ENCODE assay signal across 15 mouse cellular contexts in the genomic region with DNA sequence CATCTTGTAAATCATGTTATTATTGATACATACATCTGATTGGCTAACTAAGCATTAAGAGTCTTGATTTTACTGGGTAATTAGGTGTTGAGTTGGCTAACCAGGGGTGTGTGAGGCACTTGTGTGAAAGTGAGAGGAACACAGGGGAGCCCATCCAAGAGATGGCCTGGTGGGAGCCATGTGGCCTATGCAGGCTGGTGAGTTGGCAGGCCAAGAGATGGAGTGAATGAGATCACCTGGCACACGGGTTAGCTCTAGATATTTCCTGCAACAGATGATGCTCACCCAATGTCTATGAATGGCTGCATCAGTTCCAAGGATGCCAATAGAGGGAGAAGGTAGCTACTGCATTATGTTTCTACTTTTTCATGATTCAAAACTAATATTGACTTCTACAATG.
"Had no signal": no experiment of that assay in that cellular context is flagged by ENCODE, and none has a peak within 500 bp of the region (broad histone marks: within the 10 kb centered on the region; RNA-seq: fewer than 3 reads in every experiment).

No protein-coding gene starts in this region.

- H3K4me3 ChIP-seq: kidney, embryonic 15.5 days; left cerebral cortex, adult 2 months; limb, embryonic 15.5 days; liver, embryonic 12.5 days; megakaryocyte, embryonic 14.5 days; midbrain, embryonic 12.5 days; myocyte; neural tube, embryonic 15.5 days had no signal

- H3K9ac ChIP-seq: kidney, embryonic 15.5 days; limb, embryonic 15.5 days; liver, embryonic 12.5 days; lung, embryonic 14.5 days; midbrain, embryonic 12.5 days; neural tube, embryonic 15.5 days had no signal

- ATAC-seq: liver, embryonic 12.5 days had no signal

- DNase-seq: kidney, postnatal 25 days; lung, embryonic 14.5 days; lung, postnatal 14 days; right cerebral cortex, adult 18-20 months; right cerebral cortex, postnatal 25 days; thymus, postnatal 36 days had no signal

- H3K36me3 ChIP-seq: limb, embryonic 15.5 days; liver, embryonic 12.5 days; midbrain, embryonic 12.5 days; neural tube, embryonic 15.5 days had no signal

- H3K4me2 ChIP-seq: kidney, embryonic 15.5 days; limb, embryonic 15.5 days; liver, embryonic 12.5 days; lung, embryonic 14.5 days; midbrain, embryonic 12.5 days; neural tube, embryonic 15.5 days had no signal

- H3K9me3 ChIP-seq: kidney, embryonic 15.5 days; limb, embryonic 15.5 days; liver, embryonic 12.5 days; megakaryocyte, embryonic 14.5 days; midbrain, embryonic 12.5 days; neural tube, embryonic 15.5 days had no signal

- H3K27ac ChIP-seq: kidney, embryonic 15.5 days; left cerebral cortex, adult 2 months; limb, embryonic 15.5 days; liver, embryonic 12.5 days; macrophage; midbrain, embryonic 12.5 days; neural tube, embryonic 15.5 days had no signal

- H3K27me3 ChIP-seq: kidney, embryonic 15.5 days; limb, embryonic 15.5 days; liver, embryonic 12.5 days; megakaryocyte, embryonic 14.5 days; midbrain, embryonic 12.5 days; neural tube, embryonic 15.5 days had no signal

- H3K4me1 ChIP-seq: kidney, embryonic 15.5 days; limb, embryonic 15.5 days; liver, embryonic 12.5 days; megakaryocyte, embryonic 14.5 days; midbrain, embryonic 12.5 days; neural tube, embryonic 15.5 days had no signal
